Comparison of ENCODE assay signal across 8 mouse cellular contexts in genomic region chr7:143068316-143068881, GRCm38 (mm10). TPM values are rescaled to one million over a fixed set of nuclear protein-coding genes. Genes with fewer than 3 reads are reported as not detected.
A peak's percentile ranks its signal among the peaks of the same experiment; 100 is the strongest.
DNase-seq lines count a peak whose midpoint lies in the region; ATAC-seq and TF ChIP-seq lines count a peak whose summit lies in the region.

No protein-coding gene starts in this region.

- ATAC-seq in embryonic facial prominence, embryonic 15.5 days (ENCODE audit: insufficient number of reproducible peaks, low FRiP score, low TSS enrichment, low read depth): no peak
- ATAC-seq in intestine, embryonic 15.5 days: no peak

- peaks cover 52% of the 10 kb centered on the region for H3K36me3 ChIP-seq in embryonic facial prominence, embryonic 15.5 days
- H3K36me3 ChIP-seq in intestine, embryonic 15.5 days: peaks cover 35% of the 10 kb centered on the region
- H3K36me3 ChIP-seq in testis, adult 2 months (ENCODE audit: control insufficient read depth, insufficient read depth, low read length): no peaks in the 10 kb centered on the region

- H3K9me3 ChIP-seq in embryonic facial prominence, embryonic 15.5 days (replicated peaks): no peaks in the 10 kb centered on the region
- H3K9me3 ChIP-seq in intestine, embryonic 15.5 days: no peaks in the 10 kb centered on the region

- no peaks in the 10 kb centered on the region for H3K27me3 ChIP-seq in embryonic facial prominence, embryonic 15.5 days
- no peaks in the 10 kb centered on the region for H3K27me3 ChIP-seq in intestine, embryonic 15.5 days (replicated peaks)
- no peaks in the 10 kb centered on the region for H3K27me3 ChIP-seq in testis, adult 2 months (ENCODE audit: control insufficient read depth, insufficient read depth, low read length)

- peak overlapping the region; percentile 91 for H3K27ac ChIP-seq in embryonic facial prominence, embryonic 15.5 days (replicated peaks)
- H3K27ac ChIP-seq in intestine, embryonic 15.5 days: peak overlapping the region; percentile 92
- peak overlapping the region; percentile 90 for H3K27ac ChIP-seq in testis, adult 2 months (ENCODE audit: control insufficient read depth, insufficient read depth, low read depth, low read length)

- H3K4me2 ChIP-seq in embryonic facial prominence, embryonic 15.5 days (replicated peaks): peak overlapping the region; percentile 42
- H3K4me2 ChIP-seq in intestine, embryonic 15.5 days (replicated peaks): peak overlapping the region; percentile 70

- H3K4me3 ChIP-seq in embryonic facial prominence, embryonic 15.5 days (replicated peaks): peak overlapping the region; percentile 88
- H3K4me3 ChIP-seq in intestine, embryonic 15.5 days (replicated peaks): peak overlapping the region; percentile 80
- peak overlapping the region; percentile 94 for H3K4me3 ChIP-seq in testis, adult 2 months (ENCODE audit: control insufficient read depth, low read depth, low read length)

- TF ChIP-seq CTCF in testis, adult 2 months (IDR thresholded peaks at IDR 0.05; ENCODE audit: control insufficient read depth, insufficient read depth, insufficient replicate concordance, low read depth, low read length): no peak

- no peak for TF ChIP-seq POLR2A in testis, adult 2 months (IDR thresholded peaks at IDR 0.05; ENCODE audit: control insufficient read depth, low read depth, low read length)

- H3K4me1 ChIP-seq in embryonic facial prominence, embryonic 15.5 days: peaks cover 28% of the 10 kb centered on the region
- H3K4me1 ChIP-seq in intestine, embryonic 15.5 days (replicated peaks): peaks cover 21% of the 10 kb centered on the region
- H3K4me1 ChIP-seq in testis, adult 2 months (ENCODE audit: control insufficient read depth, insufficient read depth, low read length): peaks cover 15% of the 10 kb centered on the region

- WGBS in embryonic facial prominence, embryonic 15.5 days: 52% methylated on average over 13 of the region's 13 CpGs
- 40% methylated on average over 13 of the region's 13 CpGs for WGBS in intestine, embryonic 15.5 days

- peak; percentile 56 for DNase-seq in adrenal gland, adult 2 months
- DNase-seq in adrenal gland, adult 8-10 months: no peak
- peak; percentile 52 for DNase-seq in ovary, postnatal 36 days (ENCODE audit: low spot score)
- DNase-seq in ovary, postnatal 10 days (ENCODE audit: low spot score): no peak
- DNase-seq in mesoderm, embryonic 11.5 days (ENCODE audit: low read depth, low spot score): peak; percentile 50

- H3K9ac ChIP-seq in embryonic facial prominence, embryonic 15.5 days: no peak overlapping the region
- peak overlapping the region; percentile 23; the same call in 1 of the 2 replicates for H3K9ac ChIP-seq in intestine, embryonic 15.5 days

RNA-seq across cellular contexts. Expression of gene Tssc4, which starts 0.7 kb away (rescaled TPM):
- 10 to 100 TPM; 23.3 to 30.9 TPM for total RNA-seq in adrenal gland, adult 2 months (2021)
- polyA plus RNA-seq in adrenal gland, adult 2 months (2012; rRNA removed): 120 and 142 TPM in 2 replicates
- total RNA-seq in adrenal gland, adult 8-10 months (2022): 10 to 100 TPM; 26.5 to 36.9 (median 33.5) TPM
- 104 TPM in 2 replicates for polyA plus RNA-seq in embryonic facial prominence, embryonic 15.5 days (2015; fragmentation: Nextera tagmentation; extraction: Ambion mirVana)
- 76.0 and 76.2 TPM in 2 replicates for polyA plus RNA-seq in intestine, embryonic 15.5 days (2015; fragmentation: Nextera tagmentation; extraction: Ambion mirVana)
- 43.1 and 43.7 TPM in 2 replicates for polyA plus RNA-seq in testis, adult 2 months (2012; rRNA removed)

RNA-seq across cellular contexts. Expression of gene Cd81, which starts 15.9 kb away (rescaled TPM):
- 100 to 1,000 TPM; 693 to 716 TPM for total RNA-seq in adrenal gland, adult 2 months (2021)
- polyA plus RNA-seq in adrenal gland, adult 2 months (2012; rRNA removed): 3,024 and 3,201 TPM in 2 replicates
- total RNA-seq in adrenal gland, adult 8-10 months (2022): 100 to 1,000 TPM; 689 to 780 (median 728) TPM
- 576 and 606 TPM in 2 replicates for polyA plus RNA-seq in embryonic facial prominence, embryonic 15.5 days (2015; fragmentation: Nextera tagmentation; extraction: Ambion mirVana)
- polyA plus RNA-seq in intestine, embryonic 15.5 days (2015; fragmentation: Nextera tagmentation; extraction: Ambion mirVana): 411 and 413 TPM in 2 replicates
- 63.3 and 78.4 TPM in 2 replicates for polyA plus RNA-seq in testis, adult 2 months (2012; rRNA removed)

RNA-seq across cellular contexts. Expression of gene Trpm5, which starts 26.0 kb away (rescaled TPM):
- under 1 TPM; 0.23 to 0.24 TPM for total RNA-seq in adrenal gland, adult 2 months (2021)
- 0.40 and 0.48 TPM in 2 replicates for polyA plus RNA-seq in adrenal gland, adult 2 months (2012; rRNA removed)
- under 1 TPM; 0.17 to 0.32 (median 0.27) TPM for total RNA-seq in adrenal gland, adult 8-10 months (2022)
- 12.0 and 12.5 TPM in 2 replicates for polyA plus RNA-seq in embryonic facial prominence, embryonic 15.5 days (2015; fragmentation: Nextera tagmentation; extraction: Ambion mirVana)
- polyA plus RNA-seq in intestine, embryonic 15.5 days (2015; fragmentation: Nextera tagmentation; extraction: Ambion mirVana): 8.2 and 9.8 TPM in 2 replicates
- 1.1 and 1.5 TPM in 2 replicates for polyA plus RNA-seq in testis, adult 2 months (2012; rRNA removed)

RNA-seq across cellular contexts. Expression of gene Kcnq1, which starts 37.8 kb away (rescaled TPM):
- 1 to 10 TPM; 1.9 to 4.1 TPM for total RNA-seq in adrenal gland, adult 2 months (2021)
- 14.2 and 17.2 TPM in 2 replicates for polyA plus RNA-seq in adrenal gland, adult 2 months (2012; rRNA removed)
- total RNA-seq in adrenal gland, adult 8-10 months (2022): 10 to 100 TPM in 2 of 4 experiments, 1 to 10 TPM in 2; 3.7 to 14.9 (median 9.0) TPM
- polyA plus RNA-seq in embryonic facial prominence, embryonic 15.5 days (2015; fragmentation: Nextera tagmentation; extraction: Ambion mirVana): 1.2 and 1.4 TPM in 2 replicates
- polyA plus RNA-seq in intestine, embryonic 15.5 days (2015; fragmentation: Nextera tagmentation; extraction: Ambion mirVana): 7.9 and 9.9 TPM in 2 replicates
- 1.6 and 1.8 TPM in 2 replicates for polyA plus RNA-seq in testis, adult 2 months (2012; rRNA removed)

Comparison
In these comparisons a context has a peak if more than half of its experiments do, and no peak if none do; other contexts are left out.
1. DNase-seq: peak in adrenal gland, adult 2 months (single experiment), ovary, postnatal 36 days (single experiment) and mesoderm, embryonic 11.5 days (single experiment); none in adrenal gland, adult 8-10 months (single experiment) and ovary, postnatal 10 days (single experiment).
2. Peak in every context shown above with its lines, with median percentiles within 50 percentile points of each other: H3K27ac ChIP-seq and H3K4me3 ChIP-seq.